Mouse (Mus musculus): ENCODE measurements around the gene Wscd2.
A peak's percentile ranks its signal among the peaks of the same experiment; 100 is the strongest.

Wscd2 gene

GRCm38 (mm10) chr5:113539858-113540257, 49.7 kb downstream of the Wscd2 start:
- DNase-seq (ENCODE audit: low spot score): no peak

- DNase-seq (ENCODE audit: low spot score): no peak
Measured at GRCm38 (mm10) chr5:113541196-113541595, 51.1 kb downstream of the Wscd2 start.

DNA sequence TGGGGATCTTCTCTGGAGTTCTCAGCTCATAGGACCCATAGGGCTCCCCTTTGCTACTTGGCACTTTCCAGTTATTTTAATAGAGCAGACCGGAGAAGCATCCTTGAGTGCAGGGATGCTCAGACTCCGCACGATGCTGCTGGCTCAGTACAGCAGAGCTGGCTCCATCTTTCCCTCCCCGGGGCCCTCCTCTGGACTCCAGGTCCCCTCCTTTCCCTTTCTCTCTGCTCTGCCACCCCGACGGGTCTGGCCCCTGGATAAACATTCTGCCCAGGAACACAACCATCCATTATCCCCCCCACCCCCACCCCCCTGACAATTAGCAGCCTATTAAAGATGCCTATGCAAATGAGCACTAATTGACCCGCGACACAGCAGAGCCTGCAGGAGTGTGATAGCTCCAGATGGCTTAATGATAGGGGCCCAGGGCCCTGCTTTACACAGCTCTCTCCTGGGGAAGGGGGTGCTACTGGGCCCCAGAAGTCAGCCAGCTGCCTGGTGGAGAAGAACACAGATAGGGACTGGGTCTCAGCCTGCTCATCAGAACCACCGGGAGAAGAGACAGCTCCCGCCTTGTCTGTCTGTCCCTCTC, 52.8 kb downstream of the Wscd2 start:
- no peak for DNase-seq (ENCODE audit: low spot score)

GRCm38 (mm10) chr5:113547949-113548700, 58.0 kb downstream of the Wscd2 start:
- DNase-seq (ENCODE audit: low spot score): peak; percentile 64

DNA sequence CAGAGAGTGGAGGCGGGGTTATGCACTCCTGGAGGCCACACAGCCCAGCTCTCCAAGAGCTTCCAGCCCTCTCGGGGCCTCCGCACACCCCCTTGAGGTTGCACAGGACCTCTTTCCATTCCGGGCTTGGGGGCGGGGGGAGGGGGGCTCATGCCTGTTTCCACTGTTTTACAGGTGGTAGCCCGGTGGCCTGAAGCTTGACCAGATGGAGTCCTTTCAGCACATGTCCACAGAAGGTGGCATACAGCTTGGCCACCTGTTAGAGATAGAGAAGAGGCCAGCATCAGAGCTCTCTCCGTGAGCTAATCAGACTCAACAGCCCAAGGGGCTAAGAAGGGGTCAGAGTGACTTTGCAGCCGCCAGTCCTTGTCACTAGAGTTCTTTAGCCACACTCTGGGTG, 60.1 kb downstream of the Wscd2 start:
- DNase-seq (ENCODE audit: low spot score): no peak

- DNase-seq (ENCODE audit: low spot score): no peak
Measured at GRCm38 (mm10) chr5:113550759-113551158, 60.6 kb downstream of the Wscd2 start.

DNA sequence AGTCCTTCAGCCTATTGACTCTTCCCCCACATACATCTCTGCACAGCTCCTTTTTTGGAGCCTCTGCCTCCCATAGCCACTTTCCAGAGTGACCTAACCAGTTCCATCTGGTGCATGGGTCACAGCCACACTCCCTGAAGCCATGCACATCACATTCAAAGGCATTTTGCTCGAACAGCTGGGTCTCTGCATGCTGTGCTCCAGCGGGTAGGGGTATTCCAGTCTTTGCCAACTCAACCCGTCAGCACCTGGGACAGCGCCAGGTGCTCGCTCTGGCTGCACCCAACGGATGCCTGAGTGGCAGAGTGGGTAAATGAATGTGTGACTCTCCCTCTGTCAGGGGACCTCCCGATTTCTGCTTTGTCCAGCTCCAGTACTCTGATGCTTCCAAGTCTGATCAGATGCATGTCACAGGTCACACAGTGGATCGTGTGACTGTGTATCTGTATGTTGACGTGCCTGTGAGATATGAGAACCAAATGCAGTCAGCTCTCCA, 63.3 kb downstream of the Wscd2 start:
- peak; percentile 51 for DNase-seq (ENCODE audit: low spot score)

DNA sequence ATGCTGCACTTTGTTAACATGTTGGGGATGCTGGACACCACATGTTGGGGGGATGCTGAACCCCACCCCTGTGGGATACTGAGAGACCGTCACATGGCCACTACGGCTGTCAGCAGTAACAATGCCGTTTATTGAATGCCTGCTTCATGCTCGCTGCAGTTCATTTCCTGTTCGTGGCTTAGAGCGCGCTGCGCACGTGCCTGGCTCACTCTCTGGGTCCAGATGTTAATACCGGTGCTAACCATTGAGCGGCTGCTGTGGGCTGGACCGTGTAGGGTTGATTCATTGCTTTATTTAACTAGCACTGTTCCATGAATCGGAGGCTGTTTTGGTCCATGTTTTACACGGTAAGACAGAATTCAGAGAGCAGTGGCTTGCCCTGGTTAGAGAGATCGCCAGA, 64.0 kb downstream of the Wscd2 start:
- no peak for DNase-seq (ENCODE audit: low spot score)

GRCm38 (mm10) chr5:113554571-113554970, 64.4 kb downstream of the Wscd2 start:
- DNase-seq (ENCODE audit: low spot score): no peak

DNA sequence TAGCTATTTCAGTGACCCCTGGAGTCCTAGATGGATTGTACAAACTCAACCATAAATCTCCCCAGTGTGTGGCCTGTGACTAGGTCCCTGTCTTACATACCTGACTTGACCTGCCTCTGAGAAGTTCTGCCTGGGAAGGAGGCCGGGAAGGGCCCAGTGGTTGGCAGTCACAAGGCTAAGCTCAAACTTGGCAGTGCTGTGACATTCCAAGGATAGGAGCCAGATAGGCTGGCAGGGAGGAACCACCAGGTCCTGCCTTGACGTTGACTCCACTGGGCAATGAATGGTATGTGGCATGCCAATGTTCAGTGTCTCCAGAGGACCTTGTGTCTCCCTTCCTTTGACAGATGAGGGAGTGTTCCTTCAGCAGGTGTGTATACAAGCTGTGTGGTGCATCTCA, 65.6 kb downstream of the Wscd2 start:
- no peak for DNase-seq (ENCODE audit: low spot score)

DNA sequence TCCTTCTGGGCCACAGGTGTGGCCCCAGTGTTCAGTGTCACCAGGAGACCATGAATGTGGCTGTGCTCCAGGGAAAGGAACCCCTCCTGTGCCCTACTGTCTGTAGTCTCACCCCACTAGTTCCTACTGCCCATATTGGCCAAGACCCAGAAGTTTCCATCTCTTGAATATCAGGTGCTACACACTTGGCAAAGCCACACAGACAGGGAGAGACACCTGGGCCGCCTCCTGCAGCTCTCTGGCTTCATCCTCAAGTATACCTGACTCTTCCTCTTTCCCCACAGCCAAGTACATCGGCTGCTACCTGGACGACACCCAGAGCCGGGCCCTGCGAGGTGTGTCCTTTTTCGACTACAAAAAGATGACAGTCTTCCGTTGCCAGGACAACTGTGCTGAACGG, 67.9 kb downstream of the Wscd2 start:
- no peak for DNase-seq (ENCODE audit: low spot score)

GRCm38 (mm10) chr5:113559627-113560026, 69.5 kb downstream of the Wscd2 start:
- no peak for DNase-seq (ENCODE audit: low spot score)

- peak; percentile 68 for DNase-seq (ENCODE audit: low spot score)
Measured at GRCm38 (mm10) chr5:113564463-113564862, 74.3 kb downstream of the Wscd2 start.

GRCm38 (mm10) chr5:113565101-113565854, 75.1 kb downstream of the Wscd2 start:
- DNase-seq (ENCODE audit: low spot score): no peak

DNA sequence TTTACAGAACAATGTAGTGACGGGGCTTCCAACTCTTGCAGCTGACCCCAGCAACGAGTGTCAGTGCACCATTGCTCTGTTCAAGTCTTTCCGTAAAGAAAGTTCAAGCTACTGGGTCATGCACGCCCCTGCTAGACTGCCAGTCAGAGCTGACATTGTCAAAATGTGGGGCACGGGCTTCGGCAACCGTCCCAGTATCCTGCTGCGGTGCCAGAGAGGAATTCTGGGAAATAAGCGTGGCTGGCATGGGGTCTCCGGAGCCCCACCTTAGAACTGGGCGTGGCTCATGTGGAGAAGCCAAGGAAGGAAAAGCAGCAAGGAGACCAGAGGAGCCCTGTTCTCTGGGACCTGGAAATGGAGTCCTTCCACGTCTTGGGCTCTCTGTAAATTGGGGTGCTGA, 75.7 kb downstream of the Wscd2 start:
- DNase-seq (ENCODE audit: low spot score): no peak

- no peak for DNase-seq (ENCODE audit: low spot score)
Measured at GRCm38 (mm10) chr5:113570056-113570717, 80.1 kb downstream of the Wscd2 start.

GRCm38 (mm10) chr5:113577555-113577954, 87.4 kb downstream of the Wscd2 start:
- no peak for DNase-seq (ENCODE audit: low spot score)

DNA sequence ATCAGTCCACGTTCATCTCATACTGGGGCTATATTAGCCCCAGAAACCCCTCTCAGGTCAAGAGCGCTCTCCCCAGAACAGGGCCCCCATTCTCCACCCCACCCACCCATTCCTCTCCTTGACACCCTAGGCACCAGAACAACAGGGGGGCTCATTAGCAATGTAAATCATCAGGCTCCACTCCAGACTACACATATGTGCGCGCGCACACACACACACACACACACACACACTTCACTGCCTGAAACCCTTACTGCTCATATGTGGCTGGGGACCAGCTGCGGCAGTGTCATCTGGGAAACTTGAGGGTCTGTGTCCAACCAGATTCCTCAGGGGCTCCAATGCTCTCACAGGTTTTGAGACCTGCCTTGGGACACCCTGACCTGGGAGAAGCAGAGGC, 88.3 kb downstream of the Wscd2 start:
- no peak for DNase-seq (ENCODE audit: low spot score)

DNA sequence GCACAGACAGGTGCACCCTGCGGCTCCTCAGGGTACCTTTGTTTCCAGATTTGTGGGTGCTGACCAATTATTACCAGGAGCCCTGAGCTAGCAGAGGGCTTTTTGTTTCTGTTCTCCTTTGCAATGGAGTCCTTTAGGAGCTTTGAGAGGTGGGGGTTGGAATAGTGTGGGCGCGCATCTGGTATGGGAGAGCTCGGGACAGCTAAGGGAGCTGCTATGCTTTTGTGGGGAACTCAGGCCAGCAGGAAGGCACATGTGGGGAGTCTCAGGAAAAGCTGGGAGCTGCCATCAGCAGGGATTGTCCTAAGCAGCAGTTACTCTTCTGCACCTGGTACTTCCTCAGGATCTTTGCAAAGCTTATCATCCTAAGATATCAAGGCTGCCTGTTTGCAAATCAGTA, 89.0 kb downstream of the Wscd2 start:
- no peak for DNase-seq (ENCODE audit: low spot score)

GRCm38 (mm10) chr5:113580248-113580647, 90.1 kb downstream of the Wscd2 start:
- no peak for DNase-seq (ENCODE audit: low spot score)

DNA sequence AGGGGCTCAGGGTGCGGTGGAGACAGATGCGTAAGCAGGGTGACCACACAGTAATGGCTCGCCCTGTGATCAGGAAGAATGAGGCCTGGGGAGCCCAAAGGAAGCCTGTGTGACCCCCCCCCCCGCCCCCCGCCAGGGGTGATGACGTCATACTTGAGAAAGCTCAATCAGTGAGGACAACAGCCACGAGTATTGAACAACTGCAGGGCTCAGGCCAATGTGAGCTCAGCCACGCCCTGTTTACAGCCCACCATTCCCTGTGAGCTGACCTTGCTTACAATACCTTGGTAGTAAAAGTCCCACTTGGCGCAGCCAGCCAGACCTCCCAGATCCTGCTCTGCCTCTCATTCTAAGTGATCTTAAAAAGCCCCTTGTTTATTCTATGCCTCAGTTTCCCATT, 90.7 kb downstream of the Wscd2 start:
- no peak for DNase-seq (ENCODE audit: low spot score)

DNA sequence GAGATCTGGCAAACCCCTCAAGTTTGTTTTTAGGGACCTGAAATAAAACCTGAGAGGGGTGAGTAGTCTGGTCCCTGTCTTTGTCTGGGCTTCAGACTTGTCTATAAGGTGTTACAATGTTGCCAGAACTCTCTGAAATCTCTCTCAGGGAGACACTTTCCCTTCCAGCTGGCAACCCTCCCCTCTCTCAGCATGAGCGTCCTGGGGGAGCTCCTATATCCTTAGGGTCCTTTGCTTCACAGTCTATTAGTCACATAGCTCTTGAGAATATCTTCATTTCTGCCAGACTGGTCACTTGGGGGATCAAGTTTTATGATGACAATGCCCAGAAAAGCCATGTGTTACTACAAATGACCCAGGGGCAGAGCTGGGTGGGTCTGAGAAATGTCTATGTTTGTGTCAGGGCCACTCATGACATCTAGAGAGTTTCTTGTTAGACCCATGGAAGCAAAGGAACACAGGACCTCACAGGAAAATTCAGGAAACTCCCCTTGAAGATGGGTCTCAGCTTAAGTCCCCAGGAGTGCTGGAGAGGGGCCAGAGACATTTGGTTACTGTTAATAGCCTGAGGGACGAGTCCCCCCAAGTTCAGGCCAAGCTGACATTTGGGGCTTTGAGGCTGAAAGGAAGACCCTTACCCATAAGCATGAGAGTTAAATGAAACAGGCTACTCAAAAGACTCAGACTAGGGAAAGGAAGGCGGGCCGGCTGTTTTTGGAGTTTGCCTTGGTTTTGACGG, 93.5 kb downstream of the Wscd2 start:
- DNase-seq (ENCODE audit: low spot score): no peak
